Mouse (Mus musculus) lung, postnatal 0 days (tissue): ENCODE data around the gene Slc17a9.
A peak's percentile ranks its signal among the peaks of the same experiment; 100 is the strongest.

Experiments
- CTCF ChIP-seq: IDR thresholded peaks from 2 replicates; pipeline ENCODE4 v1.5.1; 2016; ENCODE audit warnings: antibody characterized with exemption, mild to moderate bottlenecking
- EP300 ChIP-seq: IDR thresholded peaks from 2 replicates; pipeline ENCODE4 v1.6.1; 2016; ENCODE audit warnings: antibody characterized with exemption, mild to moderate bottlenecking, control low read depth

DNA sequence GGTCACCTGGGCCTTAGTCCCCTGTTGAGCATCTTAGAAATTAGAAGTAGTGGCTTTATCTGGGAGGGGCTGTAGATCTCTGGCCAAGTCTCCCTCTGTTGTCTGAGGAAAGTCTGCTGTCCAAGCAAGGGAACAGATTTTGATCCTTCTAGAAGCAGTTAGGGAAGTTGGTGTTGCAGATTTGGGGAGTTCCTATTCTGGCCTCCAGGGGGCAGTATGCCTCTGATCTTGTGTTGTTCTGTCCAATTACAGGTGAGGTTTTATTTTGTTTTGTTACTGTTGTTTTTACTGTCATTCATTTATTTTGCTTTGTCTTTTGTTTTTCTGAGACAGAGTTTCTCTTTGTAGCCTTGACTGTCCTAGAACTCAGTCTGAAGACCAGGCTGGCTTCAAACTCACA lies 61.7 kb downstream of the Slc17a9 start:
- TF ChIP-seq CTCF = peak; percentile 73
- no peak for TF ChIP-seq EP300
